Comparison of ENCODE assay signal across 18 mouse cellular contexts in the genomic region with DNA sequence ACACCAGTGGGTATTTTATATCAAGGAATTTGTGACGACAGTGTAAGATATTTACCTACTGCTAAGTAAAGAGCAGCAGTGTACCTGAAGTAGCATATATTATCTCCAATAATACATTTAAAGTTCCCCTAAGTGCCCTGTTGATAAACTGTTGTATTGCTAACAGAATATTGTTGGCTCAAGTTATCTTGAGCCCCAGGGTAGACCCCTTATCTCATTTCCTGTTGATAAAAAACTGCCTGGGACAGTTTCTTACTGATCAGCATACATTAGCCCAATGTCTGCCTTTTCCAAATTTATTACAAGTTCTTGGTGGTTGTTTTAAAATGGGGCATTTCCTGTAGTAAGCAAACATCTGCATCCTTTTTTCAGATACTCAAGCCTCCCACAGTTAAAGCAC. TPM values are rescaled to one million over a fixed set of nuclear protein-coding genes. Genes with fewer than 3 reads are reported as not detected.
DNase-seq lines count a peak whose midpoint lies in the region; TF ChIP-seq lines count a peak whose summit lies in the region.
"Had no signal": no experiment of that assay in that cellular context is flagged by ENCODE, and none has a peak within 500 bp of the region (broad histone marks: within the 10 kb centered on the region; RNA-seq: fewer than 3 reads in every experiment).

No protein-coding gene starts in this region.

- TF ChIP-seq POLR2A in MEL (IDR thresholded peaks at IDR 0.05; ENCODE audit: control insufficient read depth in 1 of 2, insufficient read depth in 1 of 2, low read depth in 1 of 2, low read length in 2 of 2, poor library complexity in 1 of 2): no peak

- peak; percentile 69 for TF ChIP-seq EP300 in MEL (IDR thresholded peaks at IDR 0.05; ENCODE audit: low read depth in 1 of 2, low read length in 2 of 2)

- no peaks in the 10 kb centered on the region for H3K9me3 ChIP-seq in MEL (replicated peaks; ENCODE audit: insufficient read depth, low read length)

- H3K4me1 ChIP-seq in MEL (ENCODE audit: control insufficient read depth in 1 of 2, insufficient read depth in 2 of 2, low read length in 2 of 2): peaks cover 0 to 2% of the 10 kb centered on the region in 2 experiments; a peak in 1 of 4 replicates

- H3K36me3 ChIP-seq in MEL (ENCODE audit: control insufficient read depth in 1 of 2, insufficient read depth in 2 of 2, low read length in 2 of 2): peaks cover 5 to 12% of the 10 kb centered on the region in 2 experiments

- DNase-seq in 416B (ENCODE audit: low read depth): peak; percentile 8
- DNase-seq in MEL (ENCODE audit: low read depth, low spot score): peak; percentile 28
- no peak for DNase-seq in thymus, postnatal 10 days (ENCODE audit: low spot score in 2 of 2)
- no peak for DNase-seq in cerebellum, adult 11-12 months
- DNase-seq: adrenal gland, adult 2 months; adrenal gland, adult 8-10 months; adrenal gland, postnatal 10 days; adrenal gland, postnatal 14 days; adrenal gland, postnatal 25 days; adrenal gland, postnatal 36 days; B cell, adult 2 months; cerebellum, adult 11 months; cerebellum, adult 18-20 months; cerebellum, adult 2 months; cerebellum, adult 8-10 months; cerebellum, adult 9-10 months had no signal

- no peak overlapping the region for H3K9ac ChIP-seq in MEL (ENCODE audit: control insufficient read depth, low read depth, low read length, poor library complexity, severe bottlenecking)

- H3K79me2 ChIP-seq in MEL (ENCODE audit: control insufficient read depth, insufficient read depth, low read length, poor library complexity): no peaks in the 10 kb centered on the region

- no peaks in the 10 kb centered on the region for H3K27me3 ChIP-seq in MEL (ENCODE audit: control insufficient read depth in 1 of 2, insufficient read depth in 2 of 2, low read length in 2 of 2)
- H3K27me3 ChIP-seq: CH12.LX, Patski had no signal

- no peak overlapping the region for H3K4me3 ChIP-seq in MEL (ENCODE audit: control insufficient read depth in 1 of 2, insufficient read depth in 1 of 2, low read depth in 2 of 2, low read length in 2 of 2)

- TF ChIP-seq RAD21 in MEL (IDR thresholded peaks at IDR 0.05; ENCODE audit: low read depth, low read length): no peak

- H3K27ac ChIP-seq in MEL (ENCODE audit: control insufficient read depth, low read depth, low read length): no peak overlapping the region; the same call in 1 of the 2 replicates

- no peak for TF ChIP-seq CTCF in MEL (IDR thresholded peaks at IDR 0.05 in 2 of 3, conservative IDR thresholded peaks at IDR 0.05 in 1 of 3; ENCODE audit: control insufficient read depth in 1 of 3, insufficient read depth in 1 of 3, low read depth in 2 of 3, low read length in 3 of 3, poor library complexity in 1 of 3, severe bottlenecking in 1 of 3)

TF ChIP-seq in MEL, 35 proteins besides CTCF, POLR2A, EP300 and RAD21:
- TF ChIP-seq GATA1 (IDR thresholded peaks at IDR 0.05; ENCODE audit: low read depth, low read length) (peak; percentile 75), ETS1 (IDR thresholded peaks at IDR 0.05; ENCODE audit: low read depth, low read length) (0 out of 2 replicates have a peak, but pooled peaks have one; percentile 15), TCF12 (IDR thresholded peaks at IDR 0.05; ENCODE audit: low read depth, low read length) (peak; percentile 65), POLR2AphosphoS2 (IDR thresholded peaks at IDR 0.05; ENCODE audit: low read length) (no peak), JUND (IDR thresholded peaks at IDR 0.05; ENCODE audit: low read depth, low read length) (no peak), ZNF384 (IDR thresholded peaks at IDR 0.05; ENCODE audit: low read depth, low read length) (peak; percentile 14; the same call in 1 of the 2 replicates)

RNA-seq across cellular contexts. Expression of a gene that starts 17.5 kb away (rescaled TPM):
- 2.2 and 2.3 TPM in 2 replicates for total RNA-seq in MEL (2012; rRNA removed)
- under 1 TPM in 1 of 2 experiments, not detected in 1; 0.86 TPM for polyA plus RNA-seq in MEL (2012; ENCODE audit: insufficient read depth in 1 of 2, insufficient read length in 2 of 2, low read depth in 1 of 2, low replicate concordance in 2 of 2, missing spikeins in 1 of 2)

Comparison
In these comparisons a context has a peak if more than half of its experiments do, and no peak if none do; other contexts are left out.
1. DNase-seq: peak in 416B (single experiment) and MEL (single experiment); none in thymus, postnatal 10 days (0 of 2) and cerebellum, adult 11-12 months (single experiment).